Mouse (Mus musculus): ENCODE data around the gene Maco1.

- TF ChIP-seq CTCF (IDR thresholded peaks at IDR 0.05; ENCODE audit: control insufficient read depth, insufficient read depth, insufficient read length) (no peak), CEBPB (IDR thresholded peaks at IDR 0.05; ENCODE audit: low read depth) (no peak), MYOD1 (IDR thresholded peaks at IDR 0.05; ENCODE audit: control insufficient read depth, insufficient read length, low read depth) (no peak), USF1 (IDR thresholded peaks at IDR 0.05; ENCODE audit: low read depth) (no peak), MYOG (IDR thresholded peaks at IDR 0.05; ENCODE audit: control insufficient read depth, extremely low read depth, insufficient read length) (no peak), MAX (IDR thresholded peaks at IDR 0.05) (no peak), FOSL1 (IDR thresholded peaks at IDR 0.05; ENCODE audit: insufficient read depth, low read length, poor library complexity, severe bottlenecking) (no peak)
These were observed 48.4 kb downstream of the Maco1 start for GRCm38 (mm10) chr4:134804765-134805164.
